Mouse (Mus musculus) B cell, adult 2 months (primary cell): ENCODE results near the gene Cited4.
A peak's percentile ranks its signal among the peaks of the same experiment; 100 is the strongest.

Source experiments
- DNase-seq, 2 experiments: peaks; one replicate each; pipeline ENCODE4 v3.0.0; 2022

The Cited4 gene

GRCm38 (mm10) chr4:120682168-120682567, 15.8 kb downstream of the Cited4 start:
- DNase-seq: peak; percentile 65 to 67

- no peak for DNase-seq
Observed at GRCm38 (mm10) chr4:120683278-120683997, 17.1 kb downstream of the Cited4 start.

GRCm38 (mm10) chr4:120687282-120687681, 20.9 kb downstream of the Cited4 start:
- DNase-seq: no peak

- DNase-seq: no peak
Observed at GRCm38 (mm10) chr4:120689317-120689716, 22.9 kb downstream of the Cited4 start.

GRCm38 (mm10) chr4:120692717-120693116, 26.3 kb downstream of the Cited4 start:
- peak; percentile 34 to 40 for DNase-seq

- no peak for DNase-seq
Observed at GRCm38 (mm10) chr4:120697353-120697752, 31.0 kb downstream of the Cited4 start.

- DNase-seq: no peak
Observed at GRCm38 (mm10) chr4:120697799-120698484, 31.6 kb downstream of the Cited4 start.

- no peak for DNase-seq
Observed at GRCm38 (mm10) chr4:120701180-120701579, 34.8 kb downstream of the Cited4 start.

GRCm38 (mm10) chr4:120702056-120702455, 35.7 kb downstream of the Cited4 start:
- no peak for DNase-seq

GRCm38 (mm10) chr4:120702511-120702910, 36.1 kb downstream of the Cited4 start:
- DNase-seq: no peak

GRCm38 (mm10) chr4:120712236-120712635, 45.9 kb downstream of the Cited4 start:
- DNase-seq: no peak

- no peak for DNase-seq
Observed at GRCm38 (mm10) chr4:120713021-120713420, 46.6 kb downstream of the Cited4 start.

- no peak for DNase-seq
Observed at GRCm38 (mm10) chr4:120713856-120714497, 47.6 kb downstream of the Cited4 start.

GRCm38 (mm10) chr4:120716141-120716571, 49.8 kb downstream of the Cited4 start:
- DNase-seq: peak; percentile 59 to 66

- no peak for DNase-seq
Observed at GRCm38 (mm10) chr4:120716765-120717164, 50.4 kb downstream of the Cited4 start.
